Mouse (Mus musculus) cerebral cortex, adult 2 months (tissue): ENCODE results near the gene Srrm3.

Source experiments
- whole genome bisulfite sequencing: fragments of 180-500 bp; shearing (Covaris S2); methylation state at CpG from one replicate; pipeline ENCODE4 v1.1.7; 2018; 5-methylcytosine and 5-hydroxymethylcytosine counted together

Gene Srrm3

GRCm38 (mm10) chr5:135822316-135822944 lies 15.7 kb downstream of the Srrm3 start:
- 16% methylated on average over 7 of the region's 7 CpGs for WGBS

DNA sequence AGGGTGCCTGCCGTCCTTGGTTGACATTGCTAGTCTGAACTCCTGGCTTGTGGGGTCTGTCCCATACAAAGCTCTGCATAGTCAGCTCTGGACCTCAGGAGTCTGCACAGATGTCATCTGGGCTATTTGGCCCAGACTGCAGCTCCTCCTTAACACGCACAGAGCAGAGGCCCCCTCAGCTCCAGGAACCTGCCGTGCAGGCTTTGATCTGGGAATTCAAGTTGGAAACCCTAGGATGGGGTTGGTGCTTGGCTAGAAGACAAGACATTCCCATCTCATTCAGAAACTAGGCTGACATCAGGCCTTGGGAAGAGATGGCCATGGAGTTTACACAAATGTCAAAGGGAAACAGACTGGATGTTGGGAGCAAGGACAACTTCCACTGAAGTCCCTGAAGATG lies 17.8 kb downstream of the Srrm3 start:
- WGBS = 48% methylated on average over 3 of the region's 3 CpGs

GRCm38 (mm10) chr5:135826225-135826624 lies 19.5 kb downstream of the Srrm3 start:
- 22% methylated on average over 6 of the region's 6 CpGs for WGBS

- 82% methylated on average over 8 of the region's 8 CpGs for whole genome bisulfite sequencing
Measured at GRCm38 (mm10) chr5:135829381-135829780, 22.7 kb downstream of the Srrm3 start.

DNA sequence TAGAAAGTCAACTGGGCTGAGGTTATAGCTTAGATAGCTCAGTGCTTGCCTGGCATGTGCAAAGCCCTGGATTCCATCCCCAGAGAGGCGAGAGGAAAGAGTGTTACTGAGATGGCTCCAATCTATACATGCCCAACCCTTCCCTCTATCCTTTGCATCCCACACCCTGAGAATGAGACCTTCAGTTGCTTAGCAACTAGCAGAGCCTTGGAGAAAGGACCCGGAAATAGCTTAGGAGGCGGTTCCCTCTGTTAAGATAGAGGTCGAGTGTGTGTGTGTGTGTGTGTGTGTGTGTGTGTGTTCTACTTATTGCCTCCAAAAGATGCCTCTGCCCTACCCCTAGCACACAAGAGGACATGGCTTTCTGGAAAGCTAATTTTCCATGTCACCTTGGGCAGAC lies 26.0 kb downstream of the Srrm3 start:
- 24% methylated on average over 4 of the region's 4 CpGs for WGBS

DNA sequence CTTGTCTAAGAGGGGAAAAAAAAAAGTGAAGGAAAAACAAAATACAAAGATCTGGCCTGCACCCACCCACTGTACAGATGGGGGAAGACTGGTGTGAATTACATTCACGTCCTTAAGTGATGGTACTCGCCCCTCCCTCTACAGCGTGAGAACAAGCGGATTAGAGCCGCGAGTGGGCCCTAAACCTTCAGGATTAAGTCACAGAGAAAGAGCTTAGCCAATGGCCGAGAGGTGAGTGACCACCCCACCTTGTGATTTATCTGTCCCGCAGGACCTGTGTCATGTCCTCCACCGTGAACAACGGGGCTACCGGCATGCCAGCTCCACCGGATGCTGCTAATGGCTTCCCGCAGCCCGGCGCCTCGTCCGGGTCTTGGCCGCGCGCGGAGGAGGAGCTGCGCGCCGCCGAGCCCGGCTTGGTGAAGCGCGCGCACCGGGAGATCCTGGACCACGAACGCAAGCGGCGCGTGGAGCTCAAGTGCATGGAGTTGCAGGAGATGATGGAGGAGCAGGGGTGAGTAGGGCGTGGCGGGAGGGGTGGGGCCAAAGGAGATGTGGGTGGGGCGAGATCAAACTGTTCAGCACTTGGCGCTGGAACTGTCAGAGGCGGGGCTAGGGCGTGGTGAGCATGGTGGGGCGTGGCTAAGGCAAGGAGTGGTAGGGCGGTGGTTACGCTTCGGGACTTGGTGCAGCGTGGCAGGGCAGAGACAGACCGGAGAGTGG lies 28.2 kb downstream of the Srrm3 start:
- WGBS = 1% methylated on average over 47 of the region's 47 CpGs

- 6% methylated on average over 12 of the region's 12 CpGs for WGBS
Measured at GRCm38 (mm10) chr5:135835492-135835858, 28.8 kb downstream of the Srrm3 start.

- 37% methylated on average over 12 of the region's 12 CpGs for WGBS
Measured at GRCm38 (mm10) chr5:135835981-135836380, 29.3 kb downstream of the Srrm3 start.

DNA sequence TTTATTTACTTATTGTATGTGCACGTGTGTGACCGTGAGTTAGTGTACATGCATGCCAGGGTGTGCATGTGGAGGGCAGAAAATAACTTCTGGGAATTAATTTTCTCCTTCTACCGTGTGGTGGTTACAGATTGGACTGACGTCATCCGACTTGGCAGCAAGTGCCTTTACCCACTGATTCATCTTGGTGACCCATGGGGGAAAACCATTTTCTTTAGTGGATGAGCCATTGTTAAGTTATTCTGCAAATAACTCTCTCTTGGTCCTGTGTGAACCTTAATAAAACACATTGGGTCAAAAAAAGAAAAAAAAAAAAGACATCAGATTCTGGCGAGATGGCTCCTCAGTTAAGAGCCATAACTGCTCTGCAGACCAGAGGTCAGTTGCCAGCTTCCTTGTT lies 35.0 kb downstream of the Srrm3 start:
- 52% methylated on average over 6 of the region's 6 CpGs for WGBS

- WGBS = 48% methylated on average over 5 of the region's 5 CpGs
Measured at GRCm38 (mm10) chr5:135843418-135843817, 36.7 kb downstream of the Srrm3 start.

DNA sequence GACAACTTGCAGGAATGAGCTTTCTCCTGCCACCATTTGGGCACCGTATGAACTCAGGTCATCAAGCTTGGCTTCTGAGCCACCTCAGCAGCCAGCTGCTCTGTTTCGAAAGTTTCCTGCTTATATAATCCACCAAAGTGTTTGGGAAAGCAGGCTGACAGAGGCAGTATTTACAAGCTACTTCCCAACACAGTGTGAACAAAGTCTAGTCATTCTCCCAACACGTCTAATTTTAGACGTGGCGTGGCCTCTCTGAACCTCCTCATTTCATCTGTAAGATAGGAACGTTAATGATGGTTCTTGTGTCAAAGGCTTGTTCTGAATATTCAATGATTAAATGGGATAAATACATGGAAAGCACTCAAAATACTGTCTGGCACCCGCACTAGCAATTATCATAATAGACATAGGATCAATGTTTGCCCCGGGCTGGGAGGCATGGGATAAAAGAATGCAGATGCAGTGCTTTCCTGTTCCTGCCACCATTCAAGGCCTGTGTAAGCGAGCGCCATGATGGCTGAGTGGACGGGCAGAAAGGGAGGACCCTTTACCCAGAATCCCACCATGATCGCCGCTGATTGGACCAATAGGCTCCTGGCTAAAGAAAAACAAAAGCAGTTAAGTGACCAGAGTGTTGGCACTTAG lies 39.1 kb downstream of the Srrm3 start:
- WGBS = 50% methylated on average over 13 of the region's 13 CpGs

DNA sequence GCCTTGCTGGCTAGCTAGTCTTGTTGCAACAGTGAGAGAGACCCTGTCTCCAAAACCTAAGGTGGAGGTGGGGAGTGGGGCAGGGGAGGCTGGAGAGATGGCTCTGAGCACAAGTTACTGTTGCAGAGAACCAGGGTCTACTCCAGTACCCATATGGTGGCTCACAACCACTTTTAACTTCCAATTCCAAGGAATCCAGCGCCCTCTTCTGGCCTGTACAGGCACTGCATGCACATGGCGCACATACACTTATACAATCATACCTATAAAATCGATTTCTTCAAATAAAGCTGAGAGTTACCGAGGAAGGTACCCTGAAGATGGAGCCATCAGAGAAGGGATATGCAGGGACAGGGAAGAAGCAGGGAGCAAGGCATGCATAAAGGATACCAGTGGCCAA lies 40.8 kb downstream of the Srrm3 start:
- 72% methylated on average over 4 of the region's 4 CpGs for WGBS

- 70% methylated on average over 3 of the region's 3 CpGs for WGBS
Measured at GRCm38 (mm10) chr5:135847881-135848280, 41.2 kb downstream of the Srrm3 start.

DNA sequence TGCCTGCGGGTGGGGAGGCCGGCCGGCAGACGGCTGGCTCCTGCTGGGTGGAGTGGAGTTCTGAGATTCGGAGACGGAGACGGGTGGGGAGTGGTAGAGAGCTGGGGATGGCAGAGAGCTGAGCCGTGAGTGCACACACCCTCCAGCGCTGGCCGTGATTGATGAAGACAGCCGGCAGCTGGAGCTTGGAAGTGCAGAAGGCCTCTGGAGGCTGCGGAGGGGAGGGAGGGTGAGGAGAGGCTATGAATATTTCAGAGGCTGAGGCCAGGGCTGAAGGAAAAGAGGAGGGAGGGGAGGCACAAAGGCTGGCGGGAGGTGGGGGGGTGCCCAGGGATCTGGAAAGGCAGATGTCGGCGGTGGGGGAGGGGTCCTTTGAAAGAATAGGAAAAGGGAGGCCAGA lies 44.3 kb downstream of the Srrm3 start:
- WGBS = 4% methylated on average over 15 of the region's 15 CpGs

- WGBS = 54% methylated on average over 14 of the region's 14 CpGs
Measured at GRCm38 (mm10) chr5:135851481-135851880, 44.8 kb downstream of the Srrm3 start.

DNA sequence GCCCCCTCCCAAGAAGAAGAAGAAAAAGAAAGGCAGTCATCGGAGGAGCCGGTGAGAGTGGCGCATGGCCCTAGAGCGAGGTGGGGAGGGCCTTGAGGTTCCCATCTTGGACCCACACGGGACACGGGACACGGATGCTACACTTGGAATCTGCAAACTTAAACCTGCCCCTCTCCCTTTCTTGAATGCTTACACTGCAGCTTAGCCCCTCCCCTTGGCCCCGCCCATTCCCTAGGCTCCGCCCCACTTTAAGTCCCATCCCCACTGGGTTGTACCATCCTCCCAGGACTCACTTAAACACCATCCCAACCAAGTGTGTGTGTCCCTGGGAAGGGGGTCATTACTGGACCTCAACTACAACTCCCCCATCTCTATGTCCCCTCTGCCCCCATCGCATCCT lies 45.7 kb downstream of the Srrm3 start:
- WGBS = 27% methylated on average over 10 of the region's 10 CpGs

GRCm38 (mm10) chr5:135853731-135854130 lies 47.0 kb downstream of the Srrm3 start:
- 29% methylated on average over 7 of the region's 7 CpGs for WGBS

- WGBS = 0% methylated on average over 4 of the region's 4 CpGs
Measured at GRCm38 (mm10) chr5:135855156-135855555, 48.5 kb downstream of the Srrm3 start.

DNA sequence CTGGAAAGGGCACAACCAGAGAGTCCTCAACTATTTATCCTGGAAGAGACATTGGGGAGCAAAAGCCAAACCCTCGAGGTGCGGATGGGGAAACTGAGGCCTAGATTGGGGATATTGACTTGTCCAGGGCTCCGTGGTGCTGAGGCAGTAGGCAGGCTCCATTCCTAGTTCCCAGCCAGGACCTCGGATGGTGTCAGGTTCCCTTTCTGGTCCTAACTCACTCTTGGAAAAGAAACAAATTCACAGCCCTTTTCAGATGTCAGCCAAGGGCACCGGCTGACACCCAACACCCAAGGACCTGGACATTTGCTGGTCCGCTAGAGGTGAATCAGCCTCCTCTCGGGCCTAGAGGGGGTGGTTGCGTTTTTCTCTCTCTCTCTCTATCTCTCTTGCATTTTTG lies 60.0 kb downstream of the Srrm3 start:
- 66% methylated on average over 8 of the region's 8 CpGs for WGBS

- WGBS = 4% methylated on average over 87 of the region's 89 CpGs
Measured at GRCm38 (mm10) chr5:135867637-135868593, 61.2 kb downstream of the Srrm3 start.

DNA sequence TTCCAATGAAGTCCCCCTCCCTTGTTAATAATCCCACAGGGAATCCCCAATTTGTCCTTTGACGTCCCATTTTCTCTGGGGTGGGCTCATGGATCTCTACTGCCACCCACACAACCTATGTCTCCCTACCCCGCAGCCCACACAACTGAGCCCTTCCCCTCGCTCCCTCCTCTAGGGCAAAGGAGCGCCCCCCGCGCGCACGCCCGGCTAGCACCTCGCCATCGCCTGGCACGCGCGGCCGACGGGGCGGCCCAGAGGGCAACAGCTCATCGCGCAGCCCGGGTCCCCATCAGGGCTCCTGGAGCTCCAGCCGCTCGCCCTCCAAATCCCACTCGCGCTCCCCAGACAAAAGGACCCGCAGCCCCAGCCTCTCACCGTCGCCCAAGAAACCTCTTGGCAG lies 62.0 kb downstream of the Srrm3 start:
- WGBS = 33% methylated on average over 27 of the region's 27 CpGs
